Mouse (Mus musculus) bone marrow macrophage, adult 2 months (primary cell): Measurements from ENCODE around the gene Mmaa.

Source experiments
- CTCF ChIP-seq: IDR thresholded peaks from 2 replicates; pipeline ENCODE4 v1.5.1; 2012; ENCODE audit warnings: low read depth, mild to moderate bottlenecking, low read length, moderate library complexity
- POLR2A ChIP-seq: IDR thresholded peaks from 2 replicates; pipeline ENCODE4 v1.6.1; 2012; ENCODE audit warnings: mild to moderate bottlenecking, low read depth, low read length, borderline replicate concordance

GRCm38 (mm10) chr8:79331571-79331970, 36.8 kb upstream of the Mmaa start:
- no peak for TF ChIP-seq CTCF
- no peak for TF ChIP-seq POLR2A
